Mouse (Mus musculus) layer of hippocampus, adult 8-10 months (tissue): Measurements from ENCODE around the gene Pcmtd2. TPM values are rescaled to one million over a fixed set of nuclear protein-coding genes. Genes with fewer than 3 reads are reported as not detected.
"Not testable (repeated sequence)": the region's sequence is repeated elsewhere in the genome, so short reads cannot be mapped to it uniquely, and the experiment has no call there.

Source experiments
- DNase-seq, 2 experiments: peaks; one replicate each; pipeline ENCODE4 v3.0.0; 2022; ENCODE audit warnings: low spot score in 2 of 2
- total RNA-seq, 4 experiments: library from RNA; stranded (reverse); gene quantifications; 2 replicates each; pipeline ENCODE4 v1.2.4; 2022

Pcmtd2 gene
- 100 to 1,000 TPM in 1 of 4 experiments, 10 to 100 TPM in 3; 76.2 to 112 (median 93.0) TPM for total RNA-seq

DNA sequence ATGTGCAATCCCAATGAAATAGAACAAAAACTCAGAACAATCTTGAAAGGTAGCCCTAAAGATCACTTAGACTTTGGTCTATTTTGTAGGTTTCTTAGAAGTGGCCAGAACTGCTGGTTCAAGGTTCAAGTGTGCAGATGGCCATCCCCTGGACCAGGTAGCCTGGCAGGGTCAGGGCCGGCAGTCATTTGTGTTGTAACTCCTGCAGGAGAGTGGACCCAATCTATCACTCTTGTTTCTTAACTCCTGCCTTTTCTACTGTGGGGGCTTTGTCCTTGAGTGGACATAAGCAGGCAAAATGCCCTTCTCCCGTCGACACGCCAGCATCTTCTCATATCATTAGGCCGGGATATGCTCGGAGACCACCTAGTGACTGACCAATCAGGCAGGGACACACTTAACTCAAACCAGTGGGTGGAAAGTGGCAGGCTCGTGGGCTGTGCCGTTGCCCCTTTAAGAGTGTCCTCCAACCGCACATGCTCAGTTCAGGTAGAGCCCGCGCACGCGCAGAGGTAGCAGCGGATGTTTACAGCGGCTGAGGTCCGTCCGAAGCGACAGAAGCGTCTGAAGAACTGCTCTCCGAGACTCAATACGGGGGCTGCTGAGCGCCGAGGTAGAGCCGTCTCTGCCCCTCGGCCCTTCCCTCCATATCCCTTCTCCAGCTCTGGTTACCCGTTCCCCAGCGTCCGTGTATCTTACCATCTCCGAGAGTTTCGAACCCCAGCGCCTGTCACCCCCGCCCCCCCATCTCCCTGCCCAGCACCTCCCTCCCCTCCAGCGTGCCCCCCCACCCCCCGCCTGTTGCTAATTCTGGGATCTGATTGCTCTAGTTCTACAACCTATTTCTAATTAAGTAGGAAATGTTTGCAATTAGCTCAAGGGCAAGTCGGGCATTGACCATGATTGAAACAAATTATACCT lies at the start of gene Pcmtd2:
Pcmtd2 (plus strand) TSS at position 483 of the 921 bp plus-strand sequence.
- DNase-seq, result peak; percentile 90 to 94

DNA sequence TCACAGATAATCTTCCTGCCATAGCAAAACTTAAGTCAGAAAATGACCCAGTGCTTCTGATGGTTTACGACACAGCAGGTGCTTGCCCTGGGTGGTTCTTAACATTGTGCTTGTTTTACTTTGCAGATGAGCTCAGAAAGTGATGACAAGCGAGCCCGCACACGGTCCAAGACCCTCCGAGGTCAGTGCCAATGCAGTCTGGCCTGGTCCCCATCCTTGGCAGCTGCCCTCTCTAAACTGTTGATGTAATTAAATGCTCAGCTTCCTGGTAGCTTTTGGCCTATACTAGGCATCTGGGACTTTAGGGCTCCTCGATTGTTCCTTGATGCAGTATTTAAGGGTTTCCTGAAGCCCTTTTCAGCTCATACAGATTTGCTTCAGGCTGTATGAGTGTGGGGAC lies 48.3 kb upstream of the Pcmtd2 start:
- no peak for DNase-seq

DNA sequence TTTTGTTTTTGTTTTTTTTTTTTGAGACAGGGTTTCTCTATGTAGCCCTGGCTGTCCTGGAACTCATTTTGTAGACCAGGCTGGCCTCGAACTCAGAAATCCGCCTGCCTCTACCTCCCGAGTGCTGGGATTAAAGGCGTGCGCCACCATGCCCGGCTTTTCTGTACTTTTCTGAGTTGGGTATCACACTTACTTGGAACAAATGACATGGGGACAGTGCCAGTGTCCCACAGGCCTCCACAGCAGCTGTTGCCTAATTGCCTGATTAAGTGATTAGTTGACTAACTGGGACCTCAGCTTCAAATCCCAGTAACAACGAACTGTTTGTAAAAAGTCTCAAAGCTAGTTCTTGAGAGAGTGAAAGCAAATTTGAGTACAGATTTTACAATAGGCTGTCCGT lies 44.5 kb upstream of the Pcmtd2 start:
- not testable (repeated sequence) for DNase-seq

DNA sequence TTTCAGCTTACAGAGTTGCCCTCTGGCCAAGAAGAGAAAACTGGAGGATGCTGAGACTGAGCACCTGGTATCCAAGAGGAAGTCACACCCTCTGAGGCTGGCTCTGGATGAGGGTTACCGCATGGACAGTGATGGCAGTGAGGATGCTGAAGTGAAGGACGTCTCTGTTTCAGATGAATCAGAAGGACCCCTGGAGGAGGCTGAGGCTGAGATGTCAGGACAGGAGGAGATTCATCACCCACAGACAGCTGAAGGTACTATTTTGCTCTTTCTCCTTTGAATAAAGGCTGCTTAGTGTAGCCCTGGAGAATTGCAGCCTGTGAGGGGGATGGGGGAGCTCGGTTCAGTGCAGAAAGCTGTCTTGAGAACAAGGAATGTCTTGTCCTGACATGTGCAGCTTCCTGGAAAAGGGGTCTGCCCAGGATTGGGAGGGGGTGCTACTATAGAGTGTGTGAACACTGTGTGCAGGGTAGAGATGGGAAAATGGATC lies 42.0 kb upstream of the Pcmtd2 start:
- peak; percentile 13 to 15 for DNase-seq

DNA sequence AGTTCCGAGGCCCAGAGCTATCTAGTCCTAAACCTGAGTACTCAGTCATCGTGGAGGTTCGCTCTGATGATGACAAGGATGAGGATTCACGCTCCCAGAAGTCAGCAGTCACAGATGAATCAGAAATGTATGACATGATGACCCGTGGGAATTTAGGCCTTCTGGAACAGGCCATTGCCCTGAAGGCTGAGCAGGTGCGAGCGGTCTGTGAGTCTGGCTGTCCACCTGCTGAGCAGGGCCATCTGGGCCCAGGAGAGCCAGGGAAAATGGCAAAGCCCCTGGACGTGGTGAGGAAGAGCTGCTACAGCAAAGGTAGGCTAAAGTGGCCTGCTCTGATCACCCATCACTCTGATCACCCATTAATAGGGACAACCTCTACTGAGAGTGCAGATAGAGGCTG lies 40.0 kb upstream of the Pcmtd2 start:
- DNase-seq, result no peak

DNA sequence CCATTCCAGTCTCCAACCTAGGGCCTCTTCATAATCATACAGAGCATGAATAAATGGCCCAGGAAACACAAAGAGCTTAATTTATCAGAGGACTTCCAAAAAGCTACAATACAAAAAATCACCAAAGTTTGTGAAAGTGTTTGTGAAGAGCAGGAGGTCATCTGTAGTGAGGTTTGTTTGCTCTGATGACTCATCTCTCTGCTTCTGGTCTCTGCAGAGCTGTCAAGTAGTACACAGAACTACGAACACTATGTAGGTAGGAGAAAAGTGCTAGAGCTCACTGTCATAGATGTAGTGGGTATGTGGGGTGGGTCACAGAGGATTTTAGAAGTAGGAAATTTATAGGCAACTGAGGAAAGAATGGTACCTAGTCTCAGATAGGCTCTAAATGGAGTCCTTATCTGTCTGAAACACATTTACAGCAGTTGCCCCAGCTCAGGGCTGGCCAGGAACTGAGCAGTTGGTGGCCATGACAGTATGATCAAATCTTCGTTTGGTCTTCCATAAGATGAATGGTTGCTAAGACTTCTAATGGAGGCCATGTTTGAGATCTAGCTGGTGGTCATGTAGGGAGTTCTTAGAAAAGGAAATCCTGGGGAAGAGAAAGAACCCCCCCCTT lies 8.5 kb upstream of the Pcmtd2 start:
- no peak for DNase-seq

DNA sequence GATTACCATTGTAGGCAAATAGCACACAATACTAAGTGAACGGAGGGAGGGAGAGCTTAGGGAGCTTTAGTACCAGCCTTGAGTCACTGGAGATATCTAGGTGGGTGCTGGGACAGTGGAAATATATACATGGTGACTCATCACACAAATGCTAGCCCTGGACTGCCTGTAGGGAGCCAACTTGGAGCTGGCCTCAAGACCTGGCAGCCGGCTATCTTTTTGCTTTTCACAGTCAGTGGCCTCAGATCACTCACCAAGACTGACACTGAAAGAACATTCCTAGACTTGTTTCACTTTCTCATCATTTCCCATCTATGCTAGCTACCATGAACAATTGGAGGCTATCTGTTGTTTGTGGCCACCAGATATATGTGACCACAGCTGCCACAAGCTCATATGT lies 4.9 kb upstream of the Pcmtd2 start:
- no peak for DNase-seq

DNA sequence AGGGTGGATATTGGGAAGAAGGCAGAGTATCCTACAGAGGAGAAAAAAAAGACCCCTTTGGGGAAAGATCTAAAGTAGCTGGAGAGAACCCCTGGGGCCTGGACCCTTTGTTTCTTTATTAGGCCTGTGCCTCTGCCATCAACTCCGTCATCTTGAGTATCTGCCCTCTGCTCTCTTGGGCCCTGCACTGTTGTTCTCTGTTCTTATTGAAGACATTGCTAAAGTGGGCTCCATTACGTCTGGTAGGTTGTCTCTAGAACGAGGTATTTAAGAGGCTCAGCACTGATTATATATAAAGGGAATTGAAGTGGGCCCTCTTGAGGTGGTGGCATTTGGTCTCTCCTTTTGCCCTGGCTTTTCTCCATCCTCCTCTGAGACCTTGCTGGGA lies 633 bp downstream of the Pcmtd2 start:
- DNase-seq, result no peak

DNA sequence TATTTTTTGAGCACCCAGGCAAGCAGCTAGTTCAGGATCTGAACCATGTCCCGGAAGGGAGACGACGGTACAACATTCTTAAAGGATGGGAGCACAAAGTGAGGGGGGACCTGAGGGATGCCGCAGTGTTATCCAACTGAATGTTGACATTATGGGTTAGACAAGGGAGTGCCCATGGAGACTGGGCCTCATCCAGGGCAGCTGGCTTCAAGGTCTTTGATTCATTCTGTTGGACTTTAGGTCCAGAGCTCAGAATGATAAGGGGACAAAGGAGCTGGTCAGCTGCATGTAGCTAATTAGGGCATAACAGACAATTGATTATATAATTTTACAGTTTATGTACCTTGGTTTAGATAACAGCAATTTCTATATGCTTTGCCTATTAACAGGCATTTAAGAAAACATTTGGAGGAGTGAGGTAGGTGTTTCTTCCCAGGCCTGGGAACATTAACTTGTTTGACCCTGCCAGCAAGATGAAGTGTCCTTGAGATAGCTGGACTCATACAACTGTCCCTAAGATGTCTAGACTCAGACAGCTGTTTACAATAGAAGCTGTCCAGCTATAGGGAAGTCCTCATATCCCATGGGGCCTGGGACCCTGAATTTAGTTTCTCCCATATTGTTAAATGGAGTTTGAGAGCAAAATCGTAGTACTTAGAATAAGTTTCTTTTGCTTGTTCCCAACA lies 8.2 kb downstream of the Pcmtd2 start:
- no peak for DNase-seq

DNA sequence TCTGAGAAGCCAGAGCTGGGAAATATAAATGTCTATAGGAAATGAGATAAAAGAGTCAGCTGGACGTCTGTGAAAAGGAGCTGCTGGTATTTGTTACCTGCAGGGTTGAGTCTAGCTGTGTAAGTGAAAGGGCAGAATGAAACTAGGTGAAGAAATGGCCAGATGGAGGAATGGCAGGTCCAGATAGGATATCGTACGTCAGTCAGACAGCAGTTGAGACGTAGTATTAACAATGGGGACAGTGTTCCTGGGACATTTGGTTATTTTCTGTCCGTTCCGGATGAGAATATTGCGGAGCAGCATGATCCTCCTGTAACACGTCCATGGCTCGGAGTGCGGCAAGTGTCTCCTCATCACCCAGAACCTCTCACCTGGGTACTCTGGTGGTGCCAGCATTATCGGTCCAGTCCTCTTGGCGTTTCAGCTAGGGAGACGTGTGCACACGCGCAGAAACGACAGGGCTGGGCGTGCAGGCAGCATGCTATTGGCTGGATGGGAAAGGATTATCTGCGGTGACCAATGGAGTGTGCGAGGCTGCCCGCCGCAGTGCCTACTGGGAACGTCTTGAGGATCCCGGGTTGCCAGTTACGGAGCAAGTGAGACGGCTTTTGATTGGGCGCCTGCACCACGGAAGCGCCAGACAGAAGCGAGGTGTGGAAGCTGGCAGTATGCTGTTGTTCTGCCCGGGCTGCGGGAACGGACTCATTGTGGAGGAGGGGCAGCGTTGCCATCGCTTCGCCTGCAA lies 26.3 kb downstream of the Pcmtd2 start, which contains the start of gene Polr3k:
Polr3k (plus strand) TSS at position 547 of the 745 bp plus-strand sequence.
- peak; percentile 97 to 98 for DNase-seq

DNA sequence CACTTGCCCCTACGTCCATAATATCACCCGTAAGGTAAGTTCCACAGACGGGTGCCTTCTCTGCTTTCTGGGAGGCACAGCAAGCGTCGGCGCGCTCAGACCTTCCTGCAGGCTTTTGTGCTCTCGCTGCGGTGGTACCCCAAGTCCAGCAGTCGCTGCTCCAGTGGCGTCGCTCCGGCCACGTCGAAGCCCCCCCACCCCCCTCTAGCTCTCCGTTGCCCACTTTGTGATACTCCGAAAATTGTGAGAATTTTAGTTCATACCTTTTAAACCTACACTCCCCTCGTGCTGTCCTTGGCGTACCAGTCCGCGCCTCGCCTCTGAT lies 26.8 kb downstream of the Pcmtd2 start:
- DNase-seq, result no peak

DNA sequence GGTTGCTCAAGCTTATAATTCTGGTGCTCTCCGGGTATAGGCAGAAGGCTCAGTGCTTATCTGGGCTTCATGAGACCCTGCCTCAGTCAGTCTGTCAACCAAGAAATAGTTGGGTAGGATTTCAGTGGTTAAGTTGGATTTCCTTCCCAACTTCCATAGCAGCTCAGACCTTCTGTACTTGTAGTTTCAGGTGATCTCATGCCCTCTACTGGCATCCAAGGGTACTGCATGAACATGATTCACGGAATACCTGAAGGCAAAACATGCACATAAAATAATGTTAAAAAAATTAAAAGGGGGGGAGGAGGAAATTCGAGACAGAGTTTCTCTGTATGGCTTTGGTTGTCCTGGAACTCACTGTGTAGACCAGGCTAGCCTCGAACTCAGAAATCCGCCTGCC lies 29.3 kb downstream of the Pcmtd2 start:
- peak; percentile 54 to 78 for DNase-seq

DNA sequence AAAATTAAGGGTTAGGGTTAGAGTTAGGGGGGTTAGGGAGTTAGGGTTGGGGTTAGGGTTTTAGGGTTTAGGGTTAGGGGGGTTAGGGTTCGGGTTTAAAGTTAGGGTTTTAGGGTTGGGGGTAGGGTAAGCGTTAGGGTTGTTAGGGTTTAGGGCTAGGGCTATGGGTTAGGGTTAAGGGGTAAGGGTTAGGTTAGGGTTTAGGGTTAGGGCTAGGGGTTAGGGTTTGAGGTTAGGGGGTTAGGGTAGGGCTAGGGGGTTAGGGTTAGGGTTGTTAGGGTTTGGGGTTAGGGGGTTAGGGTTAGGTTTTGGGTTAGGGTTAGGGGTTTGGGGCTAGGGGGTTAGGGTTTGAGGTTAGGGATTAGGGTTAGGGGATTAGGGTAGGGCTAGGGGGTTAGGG lies 33.4 kb downstream of the Pcmtd2 start:
- DNase-seq, result no peak

DNA sequence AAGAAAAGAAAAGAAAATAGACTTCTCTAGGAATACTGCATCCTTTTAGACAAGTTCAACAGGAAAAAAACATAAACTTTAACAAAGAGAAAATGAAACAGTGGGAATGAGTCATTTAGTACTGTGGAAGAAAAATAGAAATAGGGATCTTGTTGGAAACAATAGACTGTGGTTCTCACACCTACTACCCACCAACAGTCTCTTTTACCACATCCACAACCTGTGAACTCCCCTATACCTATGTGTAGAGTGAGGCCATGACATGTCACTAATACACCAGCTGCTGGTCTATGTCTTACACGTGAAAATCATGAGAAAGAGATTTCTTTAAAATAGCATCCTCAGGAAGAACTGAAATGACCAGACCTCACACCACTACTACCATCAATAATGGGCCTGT lies 41.2 kb downstream of the Pcmtd2 start:
- no peak for DNase-seq

DNA sequence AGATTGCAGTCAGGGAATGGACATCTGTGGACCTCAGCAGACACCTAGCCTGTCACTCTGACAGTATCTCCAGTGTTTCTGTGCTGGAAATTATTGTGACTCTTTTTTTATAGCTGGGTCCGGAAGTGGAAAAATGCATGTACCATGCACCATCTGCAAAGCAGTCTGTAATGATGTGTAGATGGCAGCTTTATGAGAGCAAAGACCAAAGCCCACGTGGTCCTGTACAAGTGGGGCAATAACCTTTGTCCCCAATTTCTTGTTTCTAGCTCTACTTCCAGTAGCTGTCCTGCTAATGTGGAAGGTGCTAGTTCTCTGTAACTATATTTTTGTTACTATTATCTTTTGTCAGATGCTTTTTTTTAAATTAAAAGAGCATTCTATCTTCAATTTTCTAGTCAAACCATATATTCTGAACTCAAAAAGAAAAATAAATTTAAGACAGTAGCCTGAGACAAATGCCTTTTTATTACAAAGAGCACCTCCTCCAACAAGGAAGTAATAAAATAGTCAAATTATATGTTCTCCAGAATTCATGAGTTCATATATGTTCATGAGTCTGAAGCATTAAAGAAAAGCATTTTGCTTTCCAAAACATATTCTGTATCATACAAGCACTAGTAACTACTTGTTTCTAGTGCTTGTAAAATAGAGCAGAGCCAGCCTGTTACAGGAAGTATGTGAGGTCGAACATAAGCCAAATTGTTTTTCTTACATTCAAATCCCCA lies 45.5 kb downstream of the Pcmtd2 start:
- DNase-seq, result no peak

Other genes with a start within 250 kb of the Pcmtd2 start
- gene Prpf6, start 246.0 kb upstream of the Pcmtd2 start, total RNA-seq, result 10 to 100 TPM; 59.5 to 63.3 (median 59.8) TPM
- gene Zfp512b, start 245.1 kb upstream of the Pcmtd2 start, total RNA-seq, result 100 to 1,000 TPM in 1 of 4 experiments, 10 to 100 TPM in 3; 89.3 to 104 (median 93.8) TPM
- 10 to 100 TPM; 14.1 to 17.8 (median 16.2) TPM for gene Samd10, start 238.6 kb upstream of the Pcmtd2 start, total RNA-seq
- 1 to 10 TPM in 1 of 4 experiments, under 1 TPM in 2, not detected in 1; 0.61 to 1.8 (median 0.87) TPM for gene Gm29797, start 180.8 kb upstream of the Pcmtd2 start, total RNA-seq
- gene Sox18, start 166.2 kb upstream of the Pcmtd2 start, total RNA-seq, result 10 to 100 TPM in 3 of 4 experiments, 1 to 10 TPM in 1; 7.6 to 11.3 (median 10.9) TPM
- 10 to 100 TPM; 53.6 to 71.8 (median 69.3) TPM for gene Tcea2, start 157.5 kb upstream of the Pcmtd2 start, total RNA-seq
- gene Rgs19, start 143.9 kb upstream of the Pcmtd2 start, total RNA-seq, result 10 to 100 TPM; 39.6 to 51.5 (median 42.7) TPM
- gene Lkaaear1, start 139.4 kb upstream of the Pcmtd2 start, total RNA-seq, result not detected
- gene Oprl1, start 122.8 kb upstream of the Pcmtd2 start, total RNA-seq, result 10 to 100 TPM; 50.4 to 67.7 (median 56.7) TPM
- 10 to 100 TPM; 23.2 to 41.8 (median 27.1) TPM for gene Myt1, start 74.5 kb upstream of the Pcmtd2 start, total RNA-seq
- gene Polr3k, start 26.5 kb downstream of the Pcmtd2 start, total RNA-seq, result 10 to 100 TPM; 24.8 to 32.6 (median 27.3) TPM
- not detected for gene Gm14496, start 153.3 kb downstream of the Pcmtd2 start, total RNA-seq